Mouse (Mus musculus) thymus, adult 2 months (tissue): Measurements from ENCODE around the gene Tmc3.

ENCODE experiments used
- CTCF ChIP-seq: fragments of 200-500 bp; IDR thresholded peaks from 2 replicates; pipeline ENCODE4 v1.5.1; 2012; ENCODE audit warnings: mild to moderate bottlenecking, control low read depth, low read length, moderate library complexity, borderline replicate concordance; ENCODE audit not compliant: control insufficient read depth, poor library complexity, insufficient read depth; ENCODE audit errors: extremely low read depth
- POLR2A ChIP-seq: fragments of 200-500 bp; IDR thresholded peaks from 2 replicates; pipeline ENCODE4 v1.6.1; 2012; ENCODE audit warnings: mild to moderate bottlenecking, low read length, control low read depth, moderate library complexity; ENCODE audit not compliant: control insufficient read depth, poor library complexity, insufficient read depth; ENCODE audit errors: extremely low read depth

- TF ChIP-seq CTCF (no peak), POLR2A (no peak)
These were observed 12.3 kb upstream of the Tmc3 start for GRCm38 (mm10) chr7:83572451-83572850.
